Mouse (Mus musculus) lung, adult 2 months (tissue): Measurements from ENCODE around the gene Cryba2. TPM values are rescaled to one million over a fixed set of nuclear protein-coding genes. Genes with fewer than 3 reads are reported as not detected.

ENCODE experiments used
- DNase-seq: peaks from one replicate; pipeline ENCODE4 v3.0.0; 2022
- H3K4me1 ChIP-seq: fragments of 200-500 bp; 2 replicates; pipeline ENCODE4 v1.6.1; 2011; ENCODE audit warnings: low read length; ENCODE audit not compliant: control insufficient read depth, insufficient read depth
- H3K4me3 ChIP-seq: fragments of 200-500 bp; replicated peaks from 2 replicates; pipeline ENCODE3; 2011; ENCODE audit warnings: low read depth, mild to moderate bottlenecking, control low read depth, low read length; ENCODE audit errors: extremely low read depth
- CTCF ChIP-seq: fragments of 200-500 bp; IDR thresholded peaks from 2 replicates; pipeline ENCODE4 v1.5.1; 2011; ENCODE audit warnings: mild to moderate bottlenecking, low read length, control low read depth; ENCODE audit not compliant: insufficient read depth
- POLR2A ChIP-seq: fragments of 200-500 bp; IDR thresholded peaks from 2 replicates; pipeline ENCODE4 v1.6.1; 2011; ENCODE audit warnings: low read depth, mild to moderate bottlenecking, control low read depth, low read length, borderline replicate concordance; ENCODE audit errors: extremely low read depth
- WGBS: fragments of 180-500 bp; shearing (Covaris S2); methylation state at CpG from one replicate; pipeline ENCODE4 v1.1.7; 2018; 5-methylcytosine and 5-hydroxymethylcytosine counted together
- polyA plus RNA-seq: library from polyadenylated mRNA; depleted of rRNA; stranded (reverse); fragments of >200 nt; gene quantifications from 2 replicates; pipeline ENCODE4 v1.2.3, GENCODE M21; 2012; rRNA removed

Gene Cryba2
- not detected in 2 replicates for polyA plus RNA-seq

DNA sequence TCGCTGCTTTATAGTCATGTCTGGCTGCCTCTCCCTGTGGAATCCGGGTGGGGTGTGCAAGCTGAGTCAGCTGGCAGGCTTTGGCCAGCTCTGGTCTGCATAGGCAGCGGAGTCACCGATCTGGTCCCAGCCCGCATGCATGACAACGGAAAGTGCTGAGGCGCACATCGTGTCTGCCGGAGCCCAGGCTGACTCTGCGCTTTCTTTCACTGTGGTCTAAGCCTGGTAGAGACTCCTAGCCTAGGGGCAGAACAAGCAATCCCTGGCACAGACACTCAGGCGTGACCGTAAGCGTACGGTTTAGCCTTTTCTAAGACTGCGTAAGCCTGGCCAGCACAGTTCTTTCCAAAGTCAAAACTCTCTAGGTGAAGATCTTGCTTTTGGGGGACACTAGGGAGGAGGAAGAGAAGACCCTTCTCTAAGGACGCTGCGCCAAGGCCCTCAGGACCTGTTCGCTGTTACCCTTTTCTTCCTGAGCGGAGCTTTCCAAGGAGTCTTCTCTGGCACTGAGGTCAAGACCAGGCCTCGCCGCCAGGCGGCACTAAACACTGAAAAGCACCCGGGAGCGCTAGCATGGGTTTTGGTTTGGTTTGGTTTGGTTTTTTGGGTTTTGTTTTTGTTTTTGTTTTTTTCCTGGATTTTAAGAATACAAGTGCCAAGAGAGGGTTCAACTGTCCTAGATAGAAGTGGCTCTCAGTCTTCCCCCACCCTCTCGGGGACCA is at the start of gene Cryba2:
Gene Cryba2 (minus strand): TSS at position 10 of the 722 bp plus-strand sequence.
- DNase-seq: peak; percentile 44
- no peaks in the 10 kb centered on the region for H3K4me1 ChIP-seq
- no peak for TF ChIP-seq POLR2A
- TF ChIP-seq CTCF: peak; percentile 73
- H3K4me3 ChIP-seq: no peak within 1 kb of the TSS
- WGBS: 8% methylated on average over 25 of the region's 25 CpGs

- TF ChIP-seq CTCF (no peak), POLR2A (no peak)
- DNase-seq: no peak
- WGBS: 40% methylated on average over 12 of the region's 12 CpGs
- Histone ChIP-seq H3K4me3 (no peak overlapping the region), H3K4me1 (no peaks in the 10 kb centered on the region)
Observed at GRCm38 (mm10) chr1:74941651-74942360, 48.9 kb upstream of the Cryba2 start.

- no peak for TF ChIP-seq POLR2A
- no peak for TF ChIP-seq CTCF
- DNase-seq: no peak
- H3K4me3 ChIP-seq: no peak overlapping the region
- H3K4me1 ChIP-seq: 0 out of 2 replicates have a peak, but pooled peaks cover 3% of the 10 kb centered on the region
- WGBS: 2% methylated on average over 3 of the region's 3 CpGs
Observed at GRCm38 (mm10) chr1:74939762-74940161, 46.8 kb upstream of the Cryba2 start.

DNA sequence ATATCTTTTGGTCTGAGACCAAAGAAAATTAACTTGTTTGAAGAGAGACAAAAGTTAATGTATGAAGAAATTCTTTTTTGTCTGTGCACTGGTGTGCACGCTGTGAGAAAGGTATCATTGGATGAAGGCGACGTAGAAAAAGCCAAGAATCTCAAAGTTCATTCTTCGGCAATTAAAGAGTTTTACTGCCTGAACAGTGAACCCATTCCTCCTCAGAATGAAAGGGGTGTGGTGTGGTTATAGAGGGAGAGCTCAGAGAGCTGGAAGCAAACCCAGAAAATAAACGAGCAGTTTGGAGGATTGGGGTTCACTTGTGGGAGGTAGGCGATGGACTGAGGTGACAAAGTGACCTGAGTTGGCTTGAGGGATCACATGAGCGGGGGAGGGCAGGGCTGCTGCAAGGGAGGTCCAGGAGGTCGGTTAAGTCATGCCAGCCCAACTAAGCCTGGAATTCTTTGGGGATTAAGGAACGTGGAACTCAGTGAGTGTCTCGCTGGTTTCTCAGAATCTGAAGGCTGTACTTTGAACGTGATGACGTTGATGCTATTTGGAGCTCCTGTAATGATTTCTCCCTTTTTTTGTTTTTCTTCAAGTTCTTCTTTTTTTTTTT is 43.4 kb upstream of the Cryba2 start:
- WGBS: 47% methylated on average over 12 of the region's 12 CpGs
- TF ChIP-seq POLR2A (no peak), CTCF (no peak)
- no peak for DNase-seq
- 0 out of 2 replicates have a peak, but pooled peaks cover 3% of the 10 kb centered on the region for H3K4me1 ChIP-seq
- no peak overlapping the region for H3K4me3 ChIP-seq

DNA sequence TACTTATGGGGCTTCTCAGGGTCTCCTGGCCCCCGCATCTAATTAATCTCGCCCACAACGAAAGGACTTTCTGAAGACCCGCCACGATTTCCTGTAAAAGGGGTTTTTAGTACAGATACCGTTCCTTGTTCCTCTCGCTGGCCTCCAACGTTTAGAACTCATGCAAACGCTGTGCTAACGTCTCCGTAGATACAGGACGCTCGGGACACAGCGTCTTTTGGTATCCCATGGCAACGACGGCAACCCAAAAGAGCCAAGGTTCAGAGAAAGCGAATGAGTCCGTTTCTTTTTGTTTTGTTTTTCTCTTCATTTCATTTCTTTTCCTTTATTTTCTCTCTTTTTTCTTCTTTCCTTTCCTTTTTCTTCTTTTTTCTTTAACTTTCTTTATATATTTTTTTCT is 42.5 kb upstream of the Cryba2 start, which contains the start of gene Cfap65:
Gene Cfap65 (minus strand): TSS at position 198 of the 400 bp plus-strand sequence.
- TF ChIP-seq CTCF: no peak
- TF ChIP-seq POLR2A: no peak; the same call in 1 of the 2 replicates
- Histone ChIP-seq H3K4me3 (no peak within 1 kb of the TSS), H3K4me1 (0 out of 2 replicates have a peak, but pooled peaks cover 3% of the 10 kb centered on the region)
- DNase-seq: no peak
- WGBS: 3% methylated on average over 18 of the region's 18 CpGs

DNA sequence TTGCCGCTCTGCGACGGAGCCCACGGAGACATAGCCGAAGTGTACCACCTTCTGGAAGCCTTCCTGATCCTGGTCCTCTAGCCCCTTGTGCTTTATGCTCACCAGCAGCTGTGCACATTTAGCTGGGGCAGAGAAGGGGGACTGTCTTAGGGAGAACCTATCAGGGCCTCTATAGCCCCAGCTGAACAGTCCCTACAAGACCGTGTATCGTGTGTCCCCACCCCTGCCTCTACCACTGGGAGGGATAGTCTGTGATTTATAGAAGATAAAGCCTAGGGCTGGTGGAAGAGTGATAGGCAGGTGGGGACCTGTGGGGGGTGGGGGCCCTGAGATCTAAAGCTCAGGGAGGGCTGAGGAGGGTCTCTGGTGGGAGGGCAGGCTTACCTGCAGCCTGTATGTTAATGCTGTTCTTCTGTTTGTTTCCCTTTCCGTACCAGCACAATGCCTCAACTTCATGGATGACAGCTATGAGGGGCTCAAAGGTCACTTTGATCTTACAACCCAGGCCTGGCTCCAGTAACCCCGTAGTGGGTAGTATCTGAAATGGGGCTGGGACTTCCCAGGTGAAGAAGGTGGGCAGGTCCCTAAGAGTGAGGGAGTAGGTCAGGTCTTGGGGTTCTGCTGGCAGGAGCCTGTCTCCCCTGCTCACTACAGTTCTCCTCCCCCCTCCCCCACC is 34.8 kb upstream of the Cryba2 start:
- H3K4me1 ChIP-seq: no peaks in the 10 kb centered on the region
- no peak overlapping the region for H3K4me3 ChIP-seq
- WGBS: 77% methylated on average over 9 of the region's 9 CpGs
- no peak for DNase-seq
- no peak for TF ChIP-seq CTCF
- TF ChIP-seq POLR2A: no peak

DNA sequence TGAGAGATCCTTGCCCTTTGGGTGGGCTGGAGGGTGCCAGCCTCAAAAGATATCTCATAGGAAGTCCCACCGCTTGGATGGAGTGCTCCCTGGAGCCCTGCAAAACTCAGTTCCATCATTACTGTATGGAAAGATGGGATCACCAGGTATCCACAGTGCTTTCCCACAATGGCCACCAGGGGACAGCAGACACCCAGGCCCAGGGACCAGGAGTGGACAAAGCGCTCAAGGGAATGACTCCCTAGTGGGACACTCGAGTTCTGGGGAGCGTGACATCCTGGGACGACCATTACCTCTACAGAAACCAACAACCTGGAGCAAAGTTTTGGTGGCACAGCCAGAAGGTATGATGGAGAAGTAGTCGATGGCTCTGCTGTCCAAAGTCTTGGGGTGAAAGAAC is 33.8 kb upstream of the Cryba2 start:
- TF ChIP-seq CTCF (peak; percentile 83), POLR2A (no peak)
- H3K4me3 ChIP-seq: no peak overlapping the region
- H3K4me1 ChIP-seq: no peaks in the 10 kb centered on the region
- 31% methylated on average over 6 of the region's 6 CpGs for WGBS
- DNase-seq: peak; percentile 39

DNA sequence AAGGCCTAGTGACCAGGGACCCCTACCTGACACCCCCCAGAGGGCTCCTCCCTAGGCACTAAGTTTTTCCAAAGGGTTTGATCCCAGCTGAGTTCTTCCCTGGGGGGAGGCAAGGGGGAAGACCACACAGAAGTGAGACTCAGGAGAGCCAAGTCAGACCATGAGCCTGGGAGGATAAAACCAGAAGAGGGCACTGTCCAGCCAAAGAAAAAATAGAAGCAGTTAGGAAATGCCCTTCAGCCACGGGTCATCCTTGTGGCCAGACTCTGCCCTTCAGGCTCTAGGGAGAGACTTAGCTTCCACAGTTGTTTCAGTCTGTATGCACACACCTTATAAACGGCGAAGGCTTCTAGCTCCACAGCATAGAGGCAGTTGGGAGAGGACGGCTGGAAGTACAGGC is 31.5 kb upstream of the Cryba2 start:
- no peak overlapping the region for H3K4me3 ChIP-seq
- 62% methylated on average over 4 of the region's 4 CpGs for WGBS
- H3K4me1 ChIP-seq: no peaks in the 10 kb centered on the region
- DNase-seq: no peak
- no peak for TF ChIP-seq POLR2A
- no peak for TF ChIP-seq CTCF

GRCm38 (mm10) chr1:74915706-74916105 is 22.8 kb upstream of the Cryba2 start:
- WGBS: 24% methylated on average over 13 of the region's 13 CpGs
- Histone ChIP-seq H3K4me1 (no peaks in the 10 kb centered on the region), H3K4me3 (no peak overlapping the region)
- DNase-seq: no peak
- no peak for TF ChIP-seq POLR2A
- TF ChIP-seq CTCF: peak; percentile 41; the same call in 1 of the 2 replicates
